Mouse (Mus musculus): ENCODE data around the gene Sema5a.

- TF ChIP-seq POLR2A (IDR thresholded peaks at IDR 0.05; ENCODE audit: borderline replicate concordance, control insufficient read depth, low read depth, low read length) (no peak), CTCF (IDR thresholded peaks at IDR 0.05; ENCODE audit: control insufficient read depth, insufficient read depth, low read length) (no peak)
Measured at GRCm38 (mm10) chr15:32226888-32227395, 17.7 kb upstream of the Sema5a start.
